In genomic region chr17:73991264-73991663, GRCm38 (mm10) we compare ENCODE assay signal across 32 mouse cellular contexts. TPM values are rescaled to one million over a fixed set of nuclear protein-coding genes. Genes with fewer than 3 reads are reported as not detected.
DNase-seq lines count a peak whose midpoint lies in the region; ATAC-seq and TF ChIP-seq lines count a peak whose summit lies in the region.
"Had no signal": no experiment of that assay in that cellular context is flagged by ENCODE, and none has a peak within 500 bp of the region (broad histone marks: within the 10 kb centered on the region; RNA-seq: fewer than 3 reads in every experiment).

No protein-coding gene starts in this region.

- H3K4me2 ChIP-seq in heart, embryonic 11.5 days: no peak overlapping the region
- no peak overlapping the region for H3K4me2 ChIP-seq in heart, embryonic 12.5 days
- H3K4me2 ChIP-seq in midbrain, postnatal 0 days (ENCODE audit: low read depth, low read length, poor library complexity, severe bottlenecking): no peak overlapping the region
- H3K4me2 ChIP-seq: embryonic facial prominence, embryonic 13.5 days; forebrain, embryonic 12.5 days; forebrain, embryonic 15.5 days; heart, embryonic 13.5 days; hindbrain, embryonic 13.5 days; intestine, embryonic 15.5 days had no signal

- ATAC-seq in heart, embryonic 11.5 days (replicated peaks; ENCODE audit: insufficient number of reproducible peaks, low FRiP score, low TSS enrichment): no peak
- ATAC-seq in heart, embryonic 12.5 days (ENCODE audit: insufficient number of reproducible peaks, low FRiP score): no peak
- ATAC-seq in midbrain, postnatal 0 days (ENCODE audit: low FRiP score): no peak
- ATAC-seq: forebrain, embryonic 15.5 days; hindbrain, embryonic 16.5 days; intestine, embryonic 15.5 days; Patski had no signal

- TF ChIP-seq POLR2A in small intestine, adult 2 months (IDR thresholded peaks at IDR 0.05; ENCODE audit: low read depth, low read length): no peak

- H3K4me3 ChIP-seq in heart, embryonic 11.5 days (ENCODE audit: low read depth, low read length): no peak overlapping the region
- H3K4me3 ChIP-seq in heart, embryonic 12.5 days: no peak overlapping the region
- H3K4me3 ChIP-seq in brown adipose tissue, adult 24 weeks (ENCODE audit: insufficient read depth, low read depth, low read length): no peak overlapping the region
- H3K4me3 ChIP-seq in small intestine, adult 2 months (ENCODE audit: low read depth, low read length): no peak overlapping the region
- no peak overlapping the region for H3K4me3 ChIP-seq in midbrain, postnatal 0 days (ENCODE audit: low read depth, low read length)
- H3K4me3 ChIP-seq: embryonic facial prominence, embryonic 10.5 days; embryonic facial prominence, embryonic 13.5 days; erythroblast, embryonic 14.5 days; forebrain, embryonic 12.5 days; forebrain, embryonic 15.5 days; heart, embryonic 13.5 days; hindbrain, embryonic 10.5 days; hindbrain, embryonic 13.5 days; intestine, embryonic 15.5 days had no signal

- TF ChIP-seq CTCF in small intestine, adult 2 months (IDR thresholded peaks at IDR 0.05; ENCODE audit: extremely low read depth, insufficient read length, insufficient replicate concordance, low read depth, low read length): no peak
- no peak for TF ChIP-seq CTCF in midbrain, postnatal 0 days (IDR thresholded peaks at IDR 0.05)

- 82% methylated on average over 4 of the region's 4 CpGs for WGBS in heart, embryonic 11.5 days (ENCODE audit: insufficient replicate concordance)
- 88% methylated on average over 4 of the region's 4 CpGs for WGBS in heart, embryonic 12.5 days
- whole genome bisulfite sequencing in small intestine, adult 2 months: 84% methylated on average over 4 of the region's 4 CpGs
- WGBS in midbrain, postnatal 0 days: 92% methylated on average over 4 of the region's 4 CpGs

- DNase-seq in heart, adult 11 months: peak; percentile 98
- peak; percentile 71 for DNase-seq in heart, adult 8-10 months (ENCODE audit: low spot score)
- no peak for DNase-seq in midbrain, postnatal 0 days (ENCODE audit: low spot score)
- DNase-seq: adrenal gland, postnatal 14 days; B cell, adult 2 months; cerebellum, adult 11-12 months; cerebellum, adult 8-10 months; cerebellum, postnatal 10 days; cerebellum, postnatal 36 days; embryo, embryonic 11 days; gastrocnemius, postnatal 10 days; gastrocnemius, postnatal 36 days; kidney, adult 11 months had no signal

- H3K27me3 ChIP-seq in heart, embryonic 11.5 days (ENCODE audit: control insufficient read depth, insufficient read depth, low read length): no peaks in the 10 kb centered on the region
- no peaks in the 10 kb centered on the region for H3K27me3 ChIP-seq in heart, embryonic 12.5 days (replicated peaks)
- H3K27me3 ChIP-seq in small intestine, adult 2 months (ENCODE audit: control insufficient read depth, insufficient read depth, low read length): no peaks in the 10 kb centered on the region
- no peaks in the 10 kb centered on the region for H3K27me3 ChIP-seq in midbrain, postnatal 0 days (ENCODE audit: insufficient read depth, low read length)
- H3K27me3 ChIP-seq: CH12.LX; embryonic facial prominence, embryonic 13.5 days; forebrain, embryonic 12.5 days; forebrain, embryonic 15.5 days; heart, embryonic 13.5 days; hindbrain, embryonic 13.5 days; intestine, embryonic 15.5 days; Patski had no signal

- H3K9me3 ChIP-seq in heart, embryonic 11.5 days (replicated peaks; ENCODE audit: control insufficient read depth, low read length): no peaks in the 10 kb centered on the region
- H3K9me3 ChIP-seq in heart, embryonic 12.5 days (replicated peaks): no peaks in the 10 kb centered on the region
- no peaks in the 10 kb centered on the region for H3K9me3 ChIP-seq in midbrain, postnatal 0 days (ENCODE audit: low read length)
- H3K9me3 ChIP-seq: embryonic facial prominence, embryonic 10.5 days; embryonic facial prominence, embryonic 13.5 days; forebrain, embryonic 12.5 days; forebrain, embryonic 15.5 days; G1E; heart, embryonic 13.5 days; hindbrain, embryonic 10.5 days; hindbrain, embryonic 13.5 days; intestine, embryonic 15.5 days had no signal

- H3K27ac ChIP-seq in heart, embryonic 11.5 days (ENCODE audit: low read depth, low read length): no peak overlapping the region
- H3K27ac ChIP-seq in heart, embryonic 12.5 days (ENCODE audit: poor library complexity, severe bottlenecking): no peak overlapping the region
- H3K27ac ChIP-seq in brown adipose tissue, adult 24 weeks (replicated peaks; ENCODE audit: low read depth, low read length): peak overlapping the region; percentile 89
- H3K27ac ChIP-seq in small intestine, adult 2 months (ENCODE audit: insufficient read depth, low read depth, low read length): 0 out of 2 replicates have a peak overlapping the region, but pooled peaks have one; percentile 8
- no peak overlapping the region for H3K27ac ChIP-seq in midbrain, postnatal 0 days (ENCODE audit: low read depth, low read length)
- H3K27ac ChIP-seq: embryonic facial prominence, embryonic 10.5 days; embryonic facial prominence, embryonic 13.5 days; forebrain, embryonic 12.5 days; forebrain, embryonic 15.5 days; heart, embryonic 13.5 days; hindbrain, embryonic 10.5 days; hindbrain, embryonic 13.5 days; intestine, embryonic 15.5 days had no signal

- H3K4me1 ChIP-seq in heart, embryonic 11.5 days (ENCODE audit: control insufficient read depth, insufficient read depth, low read length): peaks cover 4% of the 10 kb centered on the region
- peaks cover 9% of the 10 kb centered on the region for H3K4me1 ChIP-seq in heart, embryonic 12.5 days (replicated peaks)
- peaks cover 27% of the 10 kb centered on the region; the same call in 1 of the 2 replicates for H3K4me1 ChIP-seq in brown adipose tissue, adult 24 weeks (ENCODE audit: control insufficient read depth, insufficient read depth, insufficient read length, low read length)
- peaks cover 16% of the 10 kb centered on the region; the same call in 1 of the 2 replicates for H3K4me1 ChIP-seq in small intestine, adult 2 months (ENCODE audit: control insufficient read depth, insufficient read depth, insufficient read length, low read length)
- no peaks in the 10 kb centered on the region for H3K4me1 ChIP-seq in midbrain, postnatal 0 days (ENCODE audit: insufficient read depth, low read length)
- H3K4me1 ChIP-seq: embryonic facial prominence, embryonic 10.5 days; embryonic facial prominence, embryonic 13.5 days; forebrain, embryonic 12.5 days; forebrain, embryonic 15.5 days; hindbrain, embryonic 10.5 days; hindbrain, embryonic 13.5 days; intestine, embryonic 15.5 days had no signal

- no peaks in the 10 kb centered on the region for H3K36me3 ChIP-seq in heart, embryonic 11.5 days (ENCODE audit: control insufficient read depth, insufficient read depth, low read length)
- no peaks in the 10 kb centered on the region for H3K36me3 ChIP-seq in heart, embryonic 12.5 days
- H3K36me3 ChIP-seq in small intestine, adult 2 months (ENCODE audit: control insufficient read depth, insufficient read depth, low read length): no peaks in the 10 kb centered on the region
- H3K36me3 ChIP-seq in midbrain, postnatal 0 days (ENCODE audit: insufficient read depth, low read length): no peaks in the 10 kb centered on the region
- H3K36me3 ChIP-seq: embryonic facial prominence, embryonic 10.5 days; embryonic facial prominence, embryonic 13.5 days; forebrain, embryonic 12.5 days; forebrain, embryonic 15.5 days; G1E; heart, embryonic 13.5 days; hindbrain, embryonic 10.5 days; hindbrain, embryonic 13.5 days; intestine, embryonic 15.5 days had no signal

- no peak overlapping the region for H3K9ac ChIP-seq in heart, embryonic 11.5 days (ENCODE audit: low read depth, low read length)
- H3K9ac ChIP-seq in heart, embryonic 12.5 days: no peak overlapping the region
- no peak overlapping the region for H3K9ac ChIP-seq in midbrain, postnatal 0 days (replicated peaks; ENCODE audit: low read length, poor library complexity, severe bottlenecking)
- H3K9ac ChIP-seq: embryonic facial prominence, embryonic 13.5 days; forebrain, embryonic 12.5 days; forebrain, embryonic 15.5 days; heart, embryonic 13.5 days; hindbrain, embryonic 13.5 days; intestine, embryonic 15.5 days had no signal

RNA-seq across cellular contexts. Expression of gene Xdh, which starts 41.3 kb away (rescaled TPM):
- 0.08 and 0.39 TPM in 2 replicates for polyA plus RNA-seq in heart, embryonic 11.5 days (2014; fragmentation: Nextera tagmentation; extraction: Ambion mirVana)
- 100 to 1,000 TPM; 121 to 178 (median 130) TPM for total RNA-seq in heart, adult 8-10 months (2022)
- 0.17 and 0.23 TPM in 2 replicates for polyA plus RNA-seq in heart, embryonic 12.5 days (2016; fragmentation: Nextera tagmentation; extraction: Ambion mirVana)
- polyA plus RNA-seq in brown adipose tissue, adult 24 weeks (2012; ENCODE audit: insufficient read depth, insufficient read length, missing spikeins): 46.7 and 49.3 TPM in 2 replicates
- polyA plus RNA-seq in small intestine, adult 2 months (2012; rRNA removed): 185 and 248 TPM in 2 replicates
- total RNA-seq in midbrain, postnatal 0 days (2014; rRNA removed): 0.14 and 0.55 TPM in 2 replicates
- polyA plus RNA-seq in midbrain, postnatal 0 days (2015; fragmentation: Nextera tagmentation; extraction: Ambion mirVana): 0.38 and 0.59 TPM in 2 replicates
- polyA plus RNA-seq: G1E had no signal

RNA-seq across cellular contexts. Expression of gene Srd5a2, which starts 56.5 kb away (rescaled TPM):
- polyA plus RNA-seq in heart, embryonic 11.5 days (2014; fragmentation: Nextera tagmentation; extraction: Ambion mirVana): not detected in 2 replicates
- total RNA-seq in heart, adult 8-10 months (2022): under 1 TPM in 3 of 4 experiments, not detected in 1; 0.19 to 0.49 (median 0.31) TPM
- not detected in 2 replicates for polyA plus RNA-seq in heart, embryonic 12.5 days (2016; fragmentation: Nextera tagmentation; extraction: Ambion mirVana)
- not detected in 2 replicates for polyA plus RNA-seq in brown adipose tissue, adult 24 weeks (2012; ENCODE audit: insufficient read depth, insufficient read length, missing spikeins)
- polyA plus RNA-seq in small intestine, adult 2 months (2012; rRNA removed): not detected in 2 replicates
- not detected in 2 replicates for total RNA-seq in midbrain, postnatal 0 days (2014; rRNA removed)
- polyA plus RNA-seq in midbrain, postnatal 0 days (2015; fragmentation: Nextera tagmentation; extraction: Ambion mirVana): 0.10 TPM in 1 of 2 replicates, not detected in the other
- total RNA-seq: CH12.LX; G1E; gastrocnemius, postnatal 10 days; gastrocnemius, postnatal 36 days; heart, postnatal 25 days had no signal
- polyA plus RNA-seq: embryonic facial prominence, embryonic 10.5 days; embryonic facial prominence, embryonic 13.5 days; erythroblast, embryonic 14.5 days; forebrain, embryonic 12.5 days; forebrain, embryonic 15.5 days; G1E; heart, embryonic 13.5 days; heart, embryonic 16.5 days; hindbrain, embryonic 10.5 days; hindbrain, embryonic 13.5 days; Patski had no signal

Comparison
In these comparisons a context has a peak if more than half of its experiments do, and no peak if none do; other contexts are left out.
1. H3K27ac ChIP-seq: peak in brown adipose tissue, adult 24 weeks (single experiment) and small intestine, adult 2 months (single experiment); none in heart, embryonic 11.5 days (single experiment), heart, embryonic 12.5 days (single experiment) and midbrain, postnatal 0 days (single experiment).
2. RNA of gene Xdh, which starts 41.3 kb away (polyA plus RNA-seq): 185 to 248 TPM in small intestine, adult 2 months and 46.7 to 49.3 TPM in brown adipose tissue, adult 24 weeks; 0.38 to 0.59 TPM in midbrain, postnatal 0 days, 0.08 to 0.39 TPM in heart, embryonic 11.5 days and 0.17 to 0.23 TPM in heart, embryonic 12.5 days; every median in the first group is over 10 times any median in the second.